Mouse (Mus musculus) embryo, embryonic 9.5 days (tissue): Measurements from ENCODE around the gene Ccdc24.

ENCODE experiments used
- DNase-seq: peaks from one replicate; pipeline ENCODE4 v3.0.0-alpha.2; 2017; ENCODE audit errors: extremely low spot score

The Ccdc24 gene

DNA sequence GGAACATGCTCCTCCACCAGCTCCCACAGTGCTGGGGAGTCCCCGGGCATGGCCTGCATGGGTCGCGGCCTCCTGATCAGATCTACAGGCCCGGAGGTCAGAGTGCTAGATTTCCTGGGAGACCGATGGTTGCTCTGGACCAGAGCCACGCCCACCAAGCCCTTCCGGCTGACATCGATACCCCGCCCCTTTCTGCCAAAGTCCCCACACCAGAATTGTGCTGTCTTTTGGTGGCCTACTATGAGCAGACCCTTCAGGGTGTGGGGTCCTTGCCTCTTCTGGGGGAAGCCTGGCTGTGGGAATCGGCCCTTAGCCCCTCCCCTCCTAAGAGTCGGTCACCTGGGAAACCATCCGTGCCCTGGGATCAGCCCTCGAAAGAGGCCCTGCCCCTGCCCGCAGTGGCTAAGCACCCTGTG, at the start of gene Ccdc24:
Gene Ccdc24 (minus strand): TSS at position 87 of the 416 bp plus-strand sequence.
- DNase-seq = peak; percentile 54

DNA sequence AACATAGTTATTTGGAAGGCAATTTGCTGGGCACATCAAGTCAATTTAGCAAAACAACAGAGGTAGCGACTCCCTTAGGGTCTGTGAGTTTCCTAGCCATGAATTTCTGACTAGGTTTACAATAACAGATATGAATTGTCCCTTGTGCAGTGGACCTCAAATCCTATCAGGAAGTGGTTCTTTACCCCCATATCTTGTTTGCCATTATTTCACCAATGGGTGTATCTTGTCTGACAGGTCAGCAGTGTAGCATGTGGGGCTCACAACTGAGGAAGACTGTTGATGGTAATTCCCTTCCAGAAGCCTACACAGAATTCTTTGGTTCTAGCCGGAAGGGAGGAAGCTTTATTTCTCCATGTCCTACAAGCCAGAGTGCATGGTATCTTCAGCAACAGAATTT, 49.0 kb upstream of the Ccdc24 start:
- DNase-seq = no peak

DNA sequence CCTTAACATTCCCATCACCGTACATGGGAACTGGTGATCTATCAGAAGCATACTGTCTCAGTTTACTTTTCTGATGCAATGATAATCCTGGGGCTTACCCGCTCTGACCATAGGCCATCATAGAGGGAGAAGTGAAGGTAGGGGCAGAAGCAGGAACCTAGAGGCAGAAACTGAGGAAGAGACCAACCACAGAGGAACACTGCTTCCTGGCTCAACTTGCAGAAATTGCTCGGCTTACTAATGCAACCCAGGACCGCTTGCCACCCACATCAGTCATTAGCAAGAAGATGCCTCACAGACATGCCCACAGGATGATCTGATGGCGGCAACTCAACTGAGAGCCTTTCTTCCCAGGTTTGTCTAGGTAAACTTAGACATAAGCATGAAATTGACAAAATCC, 46.4 kb upstream of the Ccdc24 start:
- DNase-seq = no peak

DNA sequence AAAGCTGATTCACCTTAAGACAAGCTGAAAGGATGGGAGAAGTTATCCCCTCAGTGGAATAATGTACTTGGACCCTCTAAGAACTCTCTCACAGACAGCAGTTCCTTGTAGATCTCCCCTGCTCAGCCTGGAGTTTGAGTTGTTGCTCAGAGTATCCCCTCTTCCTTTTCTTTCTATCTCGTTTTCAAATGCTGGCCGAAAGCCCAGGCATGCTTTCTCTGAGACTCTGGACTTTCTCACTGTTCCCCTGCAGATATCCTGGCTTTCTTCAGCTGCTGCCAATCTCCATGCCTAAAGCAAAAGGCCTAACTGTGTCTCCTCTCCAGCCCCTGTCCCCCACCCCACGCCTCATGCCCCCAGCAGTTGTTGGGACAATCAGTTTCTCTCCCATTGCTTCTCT, 45.9 kb upstream of the Ccdc24 start:
- no peak for DNase-seq

DNA sequence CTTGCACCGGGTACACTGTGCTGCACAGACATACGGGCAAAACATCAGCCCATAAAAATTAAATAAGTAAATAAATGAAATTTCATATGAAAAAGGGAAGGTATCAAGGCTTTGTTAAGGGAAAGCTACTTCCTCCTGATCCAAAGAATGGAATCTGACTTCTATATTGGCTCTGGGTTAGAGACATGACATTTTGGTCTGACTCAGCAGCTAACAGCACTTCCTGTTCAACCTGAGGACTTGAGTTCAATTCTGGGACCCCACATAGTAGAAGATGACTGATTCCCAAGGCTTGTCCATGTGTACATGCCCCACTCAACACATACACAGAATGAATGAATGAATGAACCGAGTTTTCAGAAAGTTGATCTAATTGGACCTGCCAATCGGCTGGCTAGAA, 45.5 kb upstream of the Ccdc24 start:
- no peak for DNase-seq

DNA sequence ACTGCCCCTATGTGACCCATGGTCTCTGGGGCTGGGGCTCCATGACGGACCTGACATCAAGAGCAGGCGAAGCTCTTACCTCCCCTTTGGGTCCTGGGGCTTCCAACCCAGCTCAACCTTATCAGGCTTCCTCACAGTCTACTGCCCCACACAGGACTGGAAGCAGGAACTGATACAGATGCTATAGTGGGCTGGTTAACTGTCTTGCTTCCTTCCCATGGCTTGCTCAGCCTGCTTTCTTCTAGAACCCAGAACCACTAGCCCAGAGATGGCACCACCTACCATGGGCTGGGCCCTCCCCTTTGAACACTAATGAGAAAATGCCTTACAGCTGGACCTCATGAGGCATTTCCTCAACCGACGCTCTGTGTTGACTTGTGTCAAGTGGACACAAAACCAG, 45.0 kb upstream of the Ccdc24 start:
- no peak for DNase-seq

DNA sequence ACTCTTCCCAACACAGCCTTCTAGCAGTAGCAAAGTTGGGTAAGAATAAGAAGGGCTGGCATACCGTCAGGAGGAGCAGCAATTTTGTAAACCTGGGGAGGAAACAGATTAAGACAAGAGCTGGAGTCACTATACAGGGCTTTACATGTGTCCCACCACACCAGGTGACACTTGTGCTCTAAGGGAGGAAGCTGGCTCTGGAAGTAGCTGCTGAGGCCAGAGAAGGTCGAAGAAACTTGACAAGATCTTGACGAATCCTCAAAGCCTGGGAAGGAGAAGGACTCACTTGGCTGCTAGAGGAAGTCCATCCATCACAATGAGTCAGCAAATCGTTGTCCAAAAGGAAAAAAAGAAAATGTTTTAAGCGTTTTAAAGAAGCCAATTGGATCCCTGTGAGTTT, 44.0 kb upstream of the Ccdc24 start:
- DNase-seq = no peak

DNA sequence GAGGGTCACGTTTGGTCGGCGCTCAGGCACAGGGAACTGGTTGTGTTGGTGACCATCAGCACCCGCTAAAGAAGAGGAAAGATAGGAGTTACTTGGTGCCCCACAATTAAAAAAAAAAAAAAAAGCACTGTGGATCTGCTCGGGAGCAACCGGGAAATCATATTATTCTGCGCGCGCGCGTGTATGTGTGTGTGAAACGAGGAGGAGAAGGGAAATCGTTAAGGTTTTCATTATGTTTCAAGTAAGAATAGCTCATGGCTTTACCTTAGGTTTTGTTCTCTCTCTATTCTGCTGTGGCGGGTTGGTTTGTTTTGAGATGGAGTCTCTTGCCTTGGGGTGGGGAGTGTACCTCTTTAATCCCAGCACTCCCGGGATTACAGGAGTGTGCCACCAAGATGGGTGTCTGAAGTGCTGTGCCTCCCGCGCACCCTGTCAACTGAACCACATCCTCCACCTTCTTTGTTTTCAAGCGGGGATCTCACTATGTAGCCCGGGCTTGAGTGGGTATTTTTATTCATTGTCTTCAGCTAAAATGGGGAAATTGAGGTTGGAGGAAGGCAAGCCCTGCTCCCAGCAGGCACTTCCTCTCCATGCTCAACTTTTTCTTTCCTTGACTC, 43.2 kb upstream of the Ccdc24 start:
- DNase-seq = no peak

DNA sequence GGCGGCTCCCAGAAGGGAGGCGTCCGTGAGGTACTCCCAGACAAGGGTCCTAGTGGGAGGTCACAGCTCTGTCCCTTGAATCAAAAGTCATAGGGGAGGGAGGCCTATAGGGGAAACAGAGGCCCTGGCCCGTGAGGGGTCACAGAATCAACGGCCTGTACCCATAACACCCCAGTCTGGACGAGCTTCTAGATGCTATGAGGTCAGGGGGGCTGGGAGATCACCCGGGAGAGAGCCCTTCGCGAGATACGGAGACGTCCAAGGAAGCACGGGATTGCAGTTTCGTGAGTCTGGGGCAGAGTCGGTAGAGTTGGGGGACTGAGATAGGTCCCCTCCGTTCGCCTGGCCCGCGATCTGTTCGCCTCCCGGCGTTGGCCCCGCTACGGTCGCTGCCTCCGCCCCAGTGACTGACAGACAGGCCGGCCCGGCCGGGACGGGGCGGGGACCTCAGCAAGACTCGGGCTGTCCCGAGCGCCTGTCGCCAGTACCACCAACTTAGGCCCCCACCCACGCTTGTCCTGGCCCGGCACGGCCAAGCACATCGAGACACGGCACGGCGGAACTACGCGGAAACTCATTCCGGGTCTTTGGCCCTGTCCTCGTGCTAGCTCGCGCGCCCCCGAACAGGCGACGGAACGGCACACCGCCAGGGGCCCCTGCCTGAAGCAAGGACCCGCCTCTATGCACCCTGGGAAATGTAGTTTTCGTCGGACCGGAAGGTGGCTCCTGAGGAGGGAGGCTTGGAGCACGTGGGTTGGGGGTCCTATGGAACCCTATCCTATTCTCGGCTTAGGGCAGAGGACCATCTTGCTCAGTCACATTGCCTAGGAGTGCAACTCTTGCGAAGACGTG, 42.5 kb upstream of the Ccdc24 start, which contains the start of gene Ipo13:
Gene Ipo13 (minus strand): TSS at position 409 of the 852 bp plus-strand sequence.
- DNase-seq = peak; percentile 99

DNA sequence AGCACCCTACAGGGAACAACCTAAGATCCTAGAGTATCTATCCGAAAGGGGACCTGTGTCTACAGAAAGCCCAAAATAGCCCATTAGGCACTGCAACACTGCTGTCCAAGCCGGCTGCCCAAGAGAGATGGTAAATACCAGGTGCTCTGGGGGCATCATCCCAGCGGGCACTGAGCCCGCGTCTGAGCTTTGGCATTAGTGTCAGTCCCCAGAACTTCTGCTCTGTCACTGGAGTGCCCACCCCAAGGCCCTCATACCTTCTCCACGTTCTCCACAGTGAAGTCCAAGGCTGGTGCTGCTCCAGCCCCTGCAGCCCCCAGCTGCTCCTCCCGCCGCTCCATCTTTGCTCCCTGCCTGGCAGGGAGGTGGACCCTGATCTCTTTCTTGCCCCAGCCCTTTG, 41.7 kb upstream of the Ccdc24 start:
- no peak for DNase-seq

DNA sequence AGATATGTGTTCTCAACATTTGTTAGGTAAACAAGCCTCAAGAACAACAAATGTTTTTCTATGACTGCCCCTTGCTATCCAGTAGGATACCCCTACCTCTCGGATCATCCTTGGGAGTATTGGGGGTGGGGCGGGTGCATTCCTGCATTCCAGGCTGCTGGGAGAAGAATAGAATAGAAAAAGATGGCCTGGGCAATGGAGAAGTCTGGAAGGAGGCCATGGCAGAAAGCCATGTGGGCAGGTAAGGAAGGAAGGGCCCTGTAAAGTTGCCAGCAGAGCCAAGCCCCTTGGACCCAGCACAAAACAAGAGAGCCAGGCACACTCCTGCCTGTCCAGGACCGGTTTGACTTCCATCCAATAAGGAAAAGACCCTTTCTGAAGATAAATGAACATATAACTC, 41.1 kb upstream of the Ccdc24 start:
- no peak for DNase-seq

DNA sequence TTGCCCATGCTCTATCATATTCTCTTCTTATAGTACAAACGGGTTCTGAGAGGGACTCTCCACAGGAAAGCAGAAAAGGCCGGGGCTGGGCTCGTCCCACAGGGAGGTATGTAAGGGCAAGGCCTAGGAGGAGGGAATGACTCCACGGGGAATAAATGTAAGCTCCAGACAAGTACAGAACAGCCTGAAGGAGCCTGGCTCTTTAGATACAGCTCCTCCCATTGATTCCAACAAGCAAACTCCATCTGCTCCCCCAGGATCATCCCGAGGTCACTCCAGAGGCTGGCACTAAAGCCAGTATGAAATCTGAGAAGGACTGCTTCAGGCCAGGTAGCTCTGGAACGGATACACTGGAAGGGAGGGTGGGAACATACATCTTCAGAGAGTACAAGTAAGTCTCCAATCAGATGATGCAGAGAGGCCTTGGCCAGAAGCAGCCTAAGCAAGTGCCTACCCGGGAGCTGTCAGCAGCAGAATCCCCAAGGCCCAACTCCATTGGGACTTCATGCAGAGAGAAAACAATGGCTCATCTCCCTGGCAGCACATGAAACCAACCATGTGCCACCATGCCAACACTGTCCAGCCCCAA, 40.4 kb upstream of the Ccdc24 start:
- no peak for DNase-seq

DNA sequence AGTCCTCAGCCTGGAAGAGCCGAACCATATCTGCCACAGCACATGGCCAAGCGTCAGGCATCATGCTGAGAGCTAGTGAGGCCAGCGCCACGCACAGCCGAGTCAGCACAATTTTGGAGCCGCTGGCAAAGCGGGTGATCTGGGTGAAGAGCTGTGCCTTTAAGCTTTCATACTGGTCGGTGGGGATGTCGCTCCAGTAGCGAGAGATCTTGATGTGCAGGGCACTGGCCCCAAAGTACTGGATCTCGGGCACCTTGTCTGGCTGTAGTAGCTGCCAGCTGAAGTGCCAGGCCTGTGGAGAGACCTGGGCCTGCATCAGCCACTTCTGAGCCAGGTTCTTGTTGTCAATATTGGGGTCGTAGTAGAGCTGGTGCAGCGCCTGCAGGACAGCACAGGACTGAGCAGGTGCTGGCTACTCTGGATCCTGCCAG, 39.8 kb upstream of the Ccdc24 start:
- DNase-seq = no peak

DNA sequence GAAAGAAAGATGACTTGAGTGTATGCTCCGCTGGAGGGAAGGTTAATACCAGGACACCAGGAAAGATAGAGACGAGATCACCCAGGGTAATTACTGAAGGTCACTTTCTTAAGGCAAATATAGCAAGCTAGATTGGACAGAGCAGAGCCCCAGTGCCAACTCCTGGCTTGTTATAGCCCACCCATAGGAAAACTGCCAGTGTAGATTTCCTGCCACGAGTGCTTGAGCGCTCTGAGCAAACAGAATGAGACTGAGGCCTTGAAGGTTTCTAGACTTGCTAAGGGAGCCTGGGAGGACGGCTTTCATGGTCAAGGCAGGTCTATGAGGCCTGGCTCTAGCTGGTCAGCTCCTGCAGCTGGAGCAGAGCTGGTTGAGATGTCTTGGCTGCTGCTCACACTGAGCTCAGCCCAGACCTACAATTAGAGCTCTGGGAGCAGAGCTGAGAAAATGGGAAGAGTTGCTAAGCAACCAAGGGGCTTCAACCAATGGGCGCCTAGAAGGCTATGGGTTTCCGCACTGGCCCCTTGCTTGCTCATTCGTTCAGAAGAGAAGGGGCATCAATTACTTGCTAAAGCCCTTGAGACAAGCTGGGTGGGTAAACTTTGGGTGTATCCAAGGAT, 36.6 kb upstream of the Ccdc24 start:
- DNase-seq = no peak

DNA sequence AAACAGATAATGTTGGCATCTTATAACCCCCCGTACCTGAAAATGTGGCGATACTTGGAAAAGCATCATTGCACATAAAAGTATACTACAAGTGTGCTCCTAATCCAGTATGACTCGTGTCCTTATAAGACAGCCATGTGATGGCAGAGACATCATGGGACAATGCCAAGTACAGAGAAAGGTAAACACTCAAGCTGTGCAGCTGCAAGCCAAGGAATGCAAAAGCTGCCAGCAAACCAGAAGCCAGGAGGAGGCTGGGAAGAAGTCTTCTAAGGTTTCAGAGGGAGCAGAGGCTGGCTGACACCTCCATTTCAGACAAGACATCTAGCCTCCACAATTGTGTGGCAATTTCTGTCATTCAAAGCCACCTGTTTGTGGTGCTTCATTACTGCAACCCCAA, 33.8 kb upstream of the Ccdc24 start:
- no peak for DNase-seq

DNA sequence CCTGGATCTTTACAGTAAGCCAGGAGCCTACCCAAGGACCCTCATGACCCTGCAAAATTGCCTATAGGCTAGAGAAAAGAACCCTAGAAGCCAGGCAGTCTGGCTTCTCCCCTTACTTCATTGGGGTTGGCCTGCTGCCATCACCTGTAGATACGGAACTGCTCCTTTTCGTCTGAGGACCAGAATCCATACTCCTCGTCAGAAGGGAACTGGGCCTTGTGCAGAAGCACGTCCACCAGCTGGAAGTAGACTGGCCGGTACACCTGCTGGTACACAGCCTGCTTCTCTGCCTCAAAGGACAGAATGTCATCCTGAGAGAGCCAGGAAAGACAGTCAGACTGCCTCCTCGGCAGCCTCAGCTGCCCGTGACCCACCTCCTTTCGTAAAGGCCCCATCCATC, 32.4 kb upstream of the Ccdc24 start:
- no peak for DNase-seq

DNA sequence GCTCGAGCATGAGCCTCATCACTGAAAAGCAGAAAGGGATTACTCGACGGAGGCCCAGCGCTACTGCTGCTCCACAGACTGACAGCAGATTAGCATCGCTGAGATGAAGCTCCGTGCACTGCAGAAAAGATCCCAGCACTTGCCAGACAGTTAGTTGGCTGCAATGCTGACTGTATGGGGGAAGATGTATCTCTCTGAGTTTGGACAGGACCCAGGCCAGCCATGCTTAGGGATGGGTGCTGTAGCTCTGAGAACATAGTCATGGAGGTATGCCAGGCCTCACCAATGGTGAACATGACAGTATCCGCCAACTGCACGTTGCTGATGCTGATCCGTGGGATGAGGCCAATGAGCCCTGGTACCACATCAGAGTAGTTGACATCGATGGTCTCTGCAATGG, 31.7 kb upstream of the Ccdc24 start:
- no peak for DNase-seq

DNA sequence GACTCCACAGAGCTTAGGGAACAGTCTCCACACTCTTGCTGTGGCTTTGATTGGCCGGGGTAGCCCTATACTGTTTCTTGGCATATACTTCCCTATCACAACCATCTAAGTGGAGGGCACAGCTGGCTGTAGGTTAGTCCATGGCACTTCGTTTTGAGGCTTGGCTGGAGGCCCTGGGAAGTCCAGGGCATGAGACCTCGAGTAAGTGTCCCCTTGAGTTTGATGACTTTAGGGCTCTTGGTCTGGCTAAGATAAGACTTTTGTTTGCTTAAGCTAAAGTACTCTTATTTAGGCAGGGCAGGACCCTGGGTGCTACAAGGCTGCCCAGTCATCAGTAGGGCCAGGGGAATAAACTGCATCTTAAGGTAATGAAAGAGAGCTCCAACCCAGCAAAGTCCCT, 25.8 kb upstream of the Ccdc24 start:
- DNase-seq = no peak

DNA sequence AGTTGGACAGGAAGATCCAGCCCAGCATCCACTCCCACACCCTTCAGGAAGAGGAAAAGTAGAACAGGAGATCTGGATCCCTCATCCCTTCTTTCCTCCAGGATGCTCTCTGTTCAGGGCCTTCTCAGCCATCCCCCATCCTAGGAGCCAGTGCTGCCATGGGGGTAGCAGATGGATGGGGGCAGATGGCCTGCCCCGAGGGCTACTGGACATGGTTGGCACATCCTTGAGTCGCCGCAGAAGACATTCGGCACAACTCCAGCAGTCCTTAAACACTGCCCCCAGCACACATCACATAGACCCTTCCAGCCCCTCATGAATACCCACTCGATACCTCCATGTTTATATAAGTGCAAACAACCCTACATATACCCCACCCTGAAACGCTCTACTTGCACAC, 23.7 kb upstream of the Ccdc24 start:
- no peak for DNase-seq

DNA sequence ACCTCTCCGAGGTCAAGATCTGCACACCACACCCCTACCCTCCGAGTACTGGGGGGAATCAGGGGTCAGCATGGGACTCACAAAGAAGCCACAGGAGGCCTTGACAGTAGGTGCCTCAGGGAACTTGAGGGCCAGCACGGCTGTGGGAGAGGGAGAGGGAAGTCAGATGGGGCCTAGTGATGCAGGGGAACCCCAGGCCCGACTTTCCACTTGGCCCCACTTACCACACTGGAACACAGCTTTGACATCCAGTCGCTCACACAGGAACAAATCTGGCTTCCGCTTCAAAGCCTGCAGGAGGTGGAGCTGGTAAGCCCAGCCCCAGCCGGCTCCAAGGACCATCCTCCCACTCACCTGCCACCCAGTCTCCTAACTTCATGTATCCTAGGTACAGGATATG, 23.0 kb upstream of the Ccdc24 start:
- no peak for DNase-seq

DNA sequence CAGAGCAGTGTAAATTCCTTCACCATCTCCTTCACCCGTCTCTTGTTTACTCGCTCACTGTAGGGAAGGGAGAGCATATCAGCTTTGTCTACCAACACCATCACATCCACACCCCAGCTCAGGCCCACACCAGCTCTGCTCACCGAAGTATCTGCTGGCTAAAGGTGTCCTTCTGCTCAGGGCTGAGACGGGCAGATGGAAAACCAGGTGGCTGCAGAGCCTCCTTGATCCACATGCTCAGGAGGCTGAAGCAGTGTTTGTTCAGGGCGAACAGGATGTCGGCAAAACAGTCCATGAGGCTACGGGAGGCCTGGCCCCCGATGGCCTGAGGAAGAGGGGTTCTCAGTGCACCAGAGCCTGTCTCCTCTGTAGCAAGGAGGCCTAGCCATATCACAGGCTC, 22.2 kb upstream of the Ccdc24 start:
- no peak for DNase-seq

DNA sequence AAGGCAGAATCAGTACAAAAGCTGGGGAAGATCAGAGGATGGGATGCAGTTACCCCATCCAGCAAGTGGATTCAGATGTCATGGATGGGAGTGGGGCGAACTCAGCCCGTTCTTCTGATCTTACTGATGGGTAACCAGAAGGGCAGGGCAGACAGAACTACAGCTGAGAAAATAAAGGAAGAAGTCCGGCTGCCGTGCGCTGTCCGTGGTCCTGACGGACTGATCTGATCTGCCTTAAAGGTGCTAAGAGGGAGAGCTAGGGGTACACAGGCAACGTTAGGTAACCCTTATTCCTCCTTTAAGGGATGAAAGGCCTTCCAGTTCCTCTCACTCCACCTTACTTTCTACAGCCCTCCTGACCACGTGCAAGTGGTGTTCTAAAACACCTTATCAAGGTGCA, 21.0 kb upstream of the Ccdc24 start:
- peak; percentile 43 for DNase-seq

DNA sequence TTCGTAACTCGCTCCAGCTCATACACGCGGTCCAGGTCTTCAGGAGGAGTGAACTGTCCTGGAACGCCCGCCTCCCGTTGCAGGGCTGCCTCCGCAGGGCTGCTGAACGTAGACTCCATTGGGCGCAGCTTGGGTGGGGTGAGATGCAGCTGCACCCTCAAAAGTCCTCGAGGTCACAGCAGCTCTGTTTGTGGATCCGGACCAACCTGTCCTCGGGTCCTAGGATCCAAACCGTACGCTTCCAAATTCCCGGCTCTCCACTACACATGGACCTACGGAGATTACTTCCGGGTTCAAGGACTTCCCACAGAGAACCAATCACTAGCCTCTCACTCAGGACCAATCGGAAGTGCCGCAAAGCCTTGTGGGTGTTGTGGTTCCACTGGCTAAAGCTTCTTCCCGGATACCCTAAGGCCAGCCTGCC, 19.4 kb upstream of the Ccdc24 start, which contains the start of gene Dph2:
Gene Dph2 (minus strand): TSS at position 295 of the 424 bp plus-strand sequence.
- peak; percentile 82 for DNase-seq
